Mouse (Mus musculus): ENCODE data around the gene F8. TPM values are rescaled to one million over a fixed set of nuclear protein-coding genes. Genes with fewer than 3 reads are reported as not detected.
A peak's percentile ranks its signal among the peaks of the same experiment; 100 is the strongest.

The F8 gene
- polyA plus RNA-seq (2015; fragmentation: Nextera tagmentation; extraction: Ambion mirVana), result 1.6 and 1.9 TPM in 2 replicates

GRCm38 (mm10) chrX:75382195-75382771 is at the start of gene F8, which contains the start of gene Fundc2:
Gene F8, minus strand, starts transcription at chrX:75382615.
Gene Fundc2, plus strand, starts transcription at chrX:75382399.
- no peaks in the 10 kb centered on the region for H3K4me1 ChIP-seq
- no peaks in the 10 kb centered on the region for H3K36me3 ChIP-seq
- H3K4me3 ChIP-seq, result peak within 1 kb of the TSS; percentile 49
- ATAC-seq (ENCODE audit: borderline replicate concordance, extremely low read depth, low FRiP score, low TSS enrichment), result peak; percentile 97
- peak within 1 kb of the TSS; percentile 49 for H3K4me2 ChIP-seq
- H3K27me3 ChIP-seq, result no peaks in the 10 kb centered on the region
- peak within 1 kb of the TSS; percentile 50 for H3K9ac ChIP-seq
- WGBS, result 9% methylated on average over 21 of the region's 25 CpGs
- H3K27ac ChIP-seq, result peak within 1 kb of the TSS; percentile 77
- H3K9me3 ChIP-seq, result no peaks in the 10 kb centered on the region

GRCm38 (mm10) chrX:75415936-75416785 is 33.7 kb upstream of the F8 start, which contains the start of the genes Cmc4, Mtcp1 and Brcc3:
Gene Cmc4, minus strand, starts transcription at chrX:75416584.
Gene Mtcp1, minus strand, starts transcription at chrX:75416588.
Gene Brcc3, plus strand, starts transcription at chrX:75416628.
- Histone ChIP-seq H3K36me3 (no peaks in the 10 kb centered on the region), H3K9me3 (no peaks in the 10 kb centered on the region), H3K4me1 (no peaks in the 10 kb centered on the region), H3K9ac (peak within 1 kb of the TSS; percentile 52), H3K4me3 (peak within 1 kb of the TSS; percentile 55), H3K27me3 (no peaks in the 10 kb centered on the region), H3K27ac (peak within 1 kb of the TSS; percentile 91), H3K4me2 (peak within 1 kb of the TSS; percentile 50)
- peak; percentile 100 for ATAC-seq (ENCODE audit: borderline replicate concordance, extremely low read depth, low FRiP score, low TSS enrichment)
- WGBS, result 13% methylated on average over 52 of the region's 52 CpGs

GRCm38 (mm10) chrX:75409711-75410110 is 27.3 kb upstream of the F8 start:
- no peak overlapping the region for H3K9ac ChIP-seq
- no peak overlapping the region for H3K4me2 ChIP-seq
- no peaks in the 10 kb centered on the region for H3K36me3 ChIP-seq
- H3K4me3 ChIP-seq, result no peak overlapping the region
- H3K9me3 ChIP-seq, result no peaks in the 10 kb centered on the region
- no peak for ATAC-seq (ENCODE audit: borderline replicate concordance, extremely low read depth, low FRiP score, low TSS enrichment)
- 85% methylated on average over 1 of the region's 1 CpGs for WGBS
- H3K4me1 ChIP-seq, result no peaks in the 10 kb centered on the region
- H3K27me3 ChIP-seq, result no peaks in the 10 kb centered on the region
- H3K27ac ChIP-seq, result no peak overlapping the region

GRCm38 (mm10) chrX:75403350-75403749 is 20.9 kb upstream of the F8 start:
- H3K9me3 ChIP-seq, result no peaks in the 10 kb centered on the region
- no peaks in the 10 kb centered on the region for H3K27me3 ChIP-seq
- no peak overlapping the region for H3K27ac ChIP-seq
- no peak overlapping the region for H3K4me2 ChIP-seq
- H3K4me1 ChIP-seq, result no peaks in the 10 kb centered on the region
- no peak overlapping the region for H3K9ac ChIP-seq
- no peaks in the 10 kb centered on the region for H3K36me3 ChIP-seq
- H3K4me3 ChIP-seq, result no peak overlapping the region
- ATAC-seq (ENCODE audit: borderline replicate concordance, extremely low read depth, low FRiP score, low TSS enrichment), result no peak

- Histone ChIP-seq H3K9ac (no peak overlapping the region), H3K9me3 (no peaks in the 10 kb centered on the region), H3K4me1 (no peaks in the 10 kb centered on the region), H3K36me3 (no peaks in the 10 kb centered on the region), H3K4me3 (no peak overlapping the region), H3K27me3 (no peaks in the 10 kb centered on the region), H3K27ac (no peak overlapping the region), H3K4me2 (no peak overlapping the region)
- ATAC-seq (ENCODE audit: borderline replicate concordance, extremely low read depth, low FRiP score, low TSS enrichment), result no peak
- WGBS, result 70% methylated on average over 2 of the region's 2 CpGs
Measured at GRCm38 (mm10) chrX:75402668-75403067, 20.3 kb upstream of the F8 start.

GRCm38 (mm10) chrX:75399471-75399870 is 17.1 kb upstream of the F8 start:
- H3K27ac ChIP-seq, result no peak overlapping the region
- 89% methylated on average over 1 of the region's 1 CpGs for WGBS
- H3K4me1 ChIP-seq, result no peaks in the 10 kb centered on the region
- H3K4me3 ChIP-seq, result no peak overlapping the region
- no peak overlapping the region for H3K4me2 ChIP-seq
- no peak for ATAC-seq (ENCODE audit: borderline replicate concordance, extremely low read depth, low FRiP score, low TSS enrichment)
- no peaks in the 10 kb centered on the region for H3K36me3 ChIP-seq
- no peaks in the 10 kb centered on the region for H3K9me3 ChIP-seq
- H3K9ac ChIP-seq, result no peak overlapping the region
- no peaks in the 10 kb centered on the region for H3K27me3 ChIP-seq

- Histone ChIP-seq H3K27ac (0 out of 2 replicates have a peak overlapping the region, but pooled peaks have one; percentile 33), H3K4me1 (no peaks in the 10 kb centered on the region), H3K4me3 (peak overlapping the region; percentile 49), H3K36me3 (no peaks in the 10 kb centered on the region), H3K4me2 (peak overlapping the region; percentile 49; the same call in 1 of the 2 replicates), H3K9ac (no peak overlapping the region), H3K9me3 (no peaks in the 10 kb centered on the region), H3K27me3 (no peaks in the 10 kb centered on the region)
- 60% methylated on average over 5 of the region's 5 CpGs for WGBS
- ATAC-seq (ENCODE audit: borderline replicate concordance, extremely low read depth, low FRiP score, low TSS enrichment), result no peak
Measured at GRCm38 (mm10) chrX:75381699-75382098, 716 bp downstream of the F8 start.

- no peak overlapping the region for H3K27ac ChIP-seq
- H3K9me3 ChIP-seq, result no peaks in the 10 kb centered on the region
- H3K4me2 ChIP-seq, result no peak overlapping the region
- H3K4me1 ChIP-seq, result no peaks in the 10 kb centered on the region
- no peak for ATAC-seq (ENCODE audit: borderline replicate concordance, extremely low read depth, low FRiP score, low TSS enrichment)
- H3K4me3 ChIP-seq, result no peak overlapping the region
- no peaks in the 10 kb centered on the region for H3K27me3 ChIP-seq
- WGBS, result 77% methylated on average over 1 of the region's 1 CpGs
- no peak overlapping the region for H3K9ac ChIP-seq
- no peaks in the 10 kb centered on the region for H3K36me3 ChIP-seq
Measured at GRCm38 (mm10) chrX:75381176-75381575, 1.2 kb downstream of the F8 start.

- ATAC-seq (ENCODE audit: borderline replicate concordance, extremely low read depth, low FRiP score, low TSS enrichment), result no peak
- no peaks in the 10 kb centered on the region for H3K27me3 ChIP-seq
- no peaks in the 10 kb centered on the region for H3K36me3 ChIP-seq
Measured at GRCm38 (mm10) chrX:75376815-75377214, 5.6 kb downstream of the F8 start.

GRCm38 (mm10) chrX:75372666-75373425 is 9.6 kb downstream of the F8 start:
- Histone ChIP-seq H3K36me3 (no peaks in the 10 kb centered on the region), H3K9ac (no peak overlapping the region), H3K9me3 (no peaks in the 10 kb centered on the region), H3K4me1 (no peaks in the 10 kb centered on the region), H3K4me3 (no peak overlapping the region), H3K27ac (no peak overlapping the region), H3K4me2 (no peak overlapping the region), H3K27me3 (no peaks in the 10 kb centered on the region)
- 35% methylated on average over 2 of the region's 2 CpGs for WGBS
- ATAC-seq (ENCODE audit: borderline replicate concordance, extremely low read depth, low FRiP score, low TSS enrichment), result peak; percentile 90; the same call in 1 of the 2 replicates

More at GRCm38 (mm10) chrX:75376815-75377214, 5.6 kb downstream of the F8 start:
- Histone ChIP-seq H3K9ac (no peak overlapping the region), H3K4me3 (no peak overlapping the region), H3K4me2 (no peak overlapping the region), H3K4me1 (no peaks in the 10 kb centered on the region), H3K27ac (no peak overlapping the region), H3K9me3 (no peaks in the 10 kb centered on the region)

GRCm38 (mm10) chrX:75370197-75370596 is 12.2 kb downstream of the F8 start:
- no peak overlapping the region for H3K27ac ChIP-seq
- H3K36me3 ChIP-seq, result no peaks in the 10 kb centered on the region
- H3K4me1 ChIP-seq, result no peaks in the 10 kb centered on the region
- no peak overlapping the region for H3K4me2 ChIP-seq
- no peaks in the 10 kb centered on the region for H3K9me3 ChIP-seq
- H3K27me3 ChIP-seq, result no peaks in the 10 kb centered on the region
- H3K9ac ChIP-seq, result no peak overlapping the region
- no peak for ATAC-seq (ENCODE audit: borderline replicate concordance, extremely low read depth, low FRiP score, low TSS enrichment)
- H3K4me3 ChIP-seq, result no peak overlapping the region

All from lung, embryonic 15.5 days (tissue).